ENCODE assay signal across 17 mouse cellular contexts in genomic region chr19:47461386-47461785, GRCm38 (mm10). TPM values are rescaled to one million over a fixed set of nuclear protein-coding genes. Genes with fewer than 3 reads are reported as not detected.
DNase-seq lines count a peak whose midpoint lies in the region; TF ChIP-seq lines count a peak whose summit lies in the region.
"Had no signal": no experiment of that assay in that cellular context is flagged by ENCODE, and none has a peak within 500 bp of the region (broad histone marks: within the 10 kb centered on the region; RNA-seq: fewer than 3 reads in every experiment).

No protein-coding gene starts in this region.

- no peaks in the 10 kb centered on the region for H3K4me1 ChIP-seq in kidney, adult 2 months (ENCODE audit: control insufficient read depth, insufficient read depth, low read length)
- H3K4me1 ChIP-seq in brown adipose tissue, adult 24 weeks (ENCODE audit: control insufficient read depth, insufficient read depth, insufficient read length, low read length) = peaks cover 39% of the 10 kb centered on the region

- no peak for TF ChIP-seq POLR2A in kidney, adult 2 months (IDR thresholded peaks at IDR 0.05; ENCODE audit: low read depth, low read length)

- no peak for TF ChIP-seq CTCF in gastrocnemius, adult 2 months (IDR thresholded peaks at IDR 0.05)
- no peak for TF ChIP-seq CTCF in kidney, adult 2 months (conservative IDR thresholded peaks at IDR 0.05; ENCODE audit: insufficient read depth, insufficient read length, low read depth, low read length)
- no peak for TF ChIP-seq CTCF in layer of hippocampus, adult 2 months (conservative IDR thresholded peaks at IDR 0.05)

- no peak overlapping the region for H3K4me3 ChIP-seq in gastrocnemius, adult 2 months
- H3K4me3 ChIP-seq in kidney, adult 2 months (ENCODE audit: insufficient read depth, low read depth, low read length) = no peak overlapping the region
- no peak overlapping the region for H3K4me3 ChIP-seq in brown adipose tissue, adult 24 weeks (ENCODE audit: insufficient read depth, low read depth, low read length)
- H3K4me3 ChIP-seq in layer of hippocampus, adult 2 months = no peak overlapping the region
- H3K4me3 ChIP-seq: midbrain, embryonic 15.5 days had no signal

- intact Hi-C loops in gastrocnemius, adult 2 months (cut with DNase I) = loop anchor here (5.0 kb wide), 2 partner anchors 59 to 79 kb away; no protein-coding TSS in a partner anchor
- intact Hi-C loops in gastrocnemius, postnatal 14 days (cut with DNase I; ENCODE audit: low total_unique reads) = no loop called here

- no peaks in the 10 kb centered on the region for H3K36me3 ChIP-seq in kidney, adult 2 months (ENCODE audit: control insufficient read depth, insufficient read depth, low read length)
- H3K36me3 ChIP-seq: midbrain, embryonic 15.5 days had no signal

- H3K27me3 ChIP-seq in kidney, adult 2 months (replicated peaks; ENCODE audit: control insufficient read depth, insufficient read depth, low read length) = no peaks in the 10 kb centered on the region
- H3K27me3 ChIP-seq: heart, embryonic 12.5 days; midbrain, embryonic 15.5 days had no signal

- WGBS in kidney, adult 2 months = 70% methylated on average over 9 of the region's 9 CpGs

- H3K27ac ChIP-seq in gastrocnemius, adult 2 months = peak overlapping the region; percentile 91
- H3K27ac ChIP-seq in kidney, adult 2 months (ENCODE audit: insufficient read depth, low read depth, low read length) = no peak overlapping the region
- H3K27ac ChIP-seq in brown adipose tissue, adult 24 weeks (replicated peaks; ENCODE audit: low read depth, low read length) = peak overlapping the region; percentile 57
- H3K27ac ChIP-seq in layer of hippocampus, adult 2 months = no peak overlapping the region
- H3K27ac ChIP-seq: midbrain, embryonic 15.5 days had no signal

- peak; percentile 23 for DNase-seq in gastrocnemius, adult 2 months
- DNase-seq in gastrocnemius, postnatal 14 days = no peak
- peak; percentile 34 for DNase-seq in kidney, adult 2 months
- no peak for DNase-seq in kidney, postnatal 10 days
- DNase-seq in lung, postnatal 4 days = peak; percentile 45 to 55
- no peak for DNase-seq in layer of hippocampus, adult 11-12 months (ENCODE audit: low spot score)
- no peak for DNase-seq in layer of hippocampus, adult 2 months (ENCODE audit: low spot score in 2 of 2)
- DNase-seq: adrenal gland, adult 8-10 months; cerebellum, adult 18-20 months; cerebellum, postnatal 36 days; kidney, adult 11 months; layer of hippocampus, postnatal 36 days; liver; right cerebral cortex, adult 18-20 months had no signal

RNA-seq across cellular contexts. Expression of gene Sh3pxd2a, which starts 2.8 kb away (rescaled TPM):
- 10 to 100 TPM; 37.7 to 44.7 TPM for total RNA-seq in gastrocnemius, adult 2 months (2021)
- 10 to 100 TPM; 50.6 to 58.9 TPM for total RNA-seq in gastrocnemius, postnatal 14 days (2021)
- 14.9 and 15.5 TPM in 2 replicates for polyA plus RNA-seq in kidney, adult 2 months (2012; rRNA removed)
- polyA plus RNA-seq in brown adipose tissue, adult 24 weeks (2012; ENCODE audit: insufficient read depth, insufficient read length, missing spikeins) = 86.1 and 119 TPM in 2 replicates
- 10 to 100 TPM; 33.0 to 35.4 TPM for total RNA-seq in layer of hippocampus, adult 2 months (2021)

Comparison
In these comparisons a context has a peak if more than half of its experiments do, and no peak if none do; other contexts are left out.
1. DNase-seq: peak in gastrocnemius, adult 2 months (single experiment), kidney, adult 2 months (single experiment) and lung, postnatal 4 days (2 of 2); none in gastrocnemius, postnatal 14 days (single experiment), kidney, postnatal 10 days (single experiment), layer of hippocampus, adult 11-12 months (single experiment) and layer of hippocampus, adult 2 months (0 of 2).
2. H3K27ac ChIP-seq: peak in gastrocnemius, adult 2 months (single experiment) and brown adipose tissue, adult 24 weeks (single experiment); none in kidney, adult 2 months (single experiment) and layer of hippocampus, adult 2 months (single experiment).